ENCODE assay signal across 22 mouse cellular contexts in genomic region chr7:94431470-94431869, GRCm38 (mm10).
DNase-seq lines count a peak whose midpoint lies in the region; ATAC-seq and TF ChIP-seq lines count a peak whose summit lies in the region.
"Had no signal": no experiment of that assay in that cellular context is flagged by ENCODE, and none has a peak within 500 bp of the region (broad histone marks: within the 10 kb centered on the region; RNA-seq: fewer than 3 reads in every experiment).

No protein-coding gene starts in this region.

- H3K27me3 ChIP-seq in forebrain, embryonic 11.5 days (ENCODE audit: control insufficient read depth, insufficient read depth, low read length) = no peaks in the 10 kb centered on the region
- no peaks in the 10 kb centered on the region for H3K27me3 ChIP-seq in forebrain, embryonic 12.5 days
- H3K27me3 ChIP-seq in forebrain, embryonic 14.5 days (replicated peaks; ENCODE audit: control insufficient read depth, insufficient read depth, low read length) = no peaks in the 10 kb centered on the region
- no peaks in the 10 kb centered on the region for H3K27me3 ChIP-seq in forebrain, embryonic 10.5 days (ENCODE audit: poor library complexity, severe bottlenecking)
- H3K27me3 ChIP-seq in forebrain, embryonic 16.5 days (replicated peaks; ENCODE audit: control insufficient read depth, insufficient read depth, low read length) = no peaks in the 10 kb centered on the region
- H3K27me3 ChIP-seq: CH12.LX; embryonic facial prominence, embryonic 12.5 days had no signal

- 0 out of 2 replicates have a peak, but pooled peaks have one; percentile 18 for ATAC-seq in forebrain, embryonic 11.5 days (replicated peaks; ENCODE audit: low FRiP score)
- ATAC-seq in forebrain, embryonic 12.5 days (ENCODE audit: low FRiP score) = no peak; the same call in 1 of the 2 replicates
- ATAC-seq in forebrain, embryonic 14.5 days = peak; percentile 46; the same call in 1 of the 2 replicates
- ATAC-seq in forebrain, embryonic 16.5 days = peak; percentile 55; the same call in 1 of the 2 replicates
- ATAC-seq: CD4-positive, CD25-positive, alpha-beta regulatory T cell, adult 4 months had no signal

- H3K36me3 ChIP-seq in forebrain, embryonic 11.5 days (ENCODE audit: control insufficient read depth, insufficient read depth, low read length) = no peaks in the 10 kb centered on the region
- no peaks in the 10 kb centered on the region for H3K36me3 ChIP-seq in forebrain, embryonic 12.5 days (replicated peaks)
- no peaks in the 10 kb centered on the region for H3K36me3 ChIP-seq in forebrain, embryonic 14.5 days (ENCODE audit: control insufficient read depth, insufficient read depth, low read length)
- no peaks in the 10 kb centered on the region for H3K36me3 ChIP-seq in forebrain, embryonic 10.5 days (replicated peaks)
- H3K36me3 ChIP-seq in forebrain, embryonic 16.5 days (ENCODE audit: control insufficient read depth, insufficient read depth) = no peaks in the 10 kb centered on the region
- H3K36me3 ChIP-seq: embryonic facial prominence, embryonic 10.5 days; embryonic facial prominence, embryonic 12.5 days; G1E had no signal

- TF ChIP-seq CTCF in lung, adult 2 months (IDR thresholded peaks at IDR 0.05; ENCODE audit: insufficient read depth, low read length) = no peak

- no peak overlapping the region for H3K4me3 ChIP-seq in forebrain, embryonic 11.5 days (ENCODE audit: low read depth, low read length)
- no peak overlapping the region for H3K4me3 ChIP-seq in forebrain, embryonic 12.5 days (replicated peaks)
- H3K4me3 ChIP-seq in forebrain, embryonic 14.5 days (ENCODE audit: low read depth, low read length) = no peak overlapping the region
- no peak overlapping the region for H3K4me3 ChIP-seq in forebrain, embryonic 10.5 days
- H3K4me3 ChIP-seq in forebrain, embryonic 16.5 days (replicated peaks; ENCODE audit: low read length) = no peak overlapping the region
- H3K4me3 ChIP-seq in lung, adult 2 months (replicated peaks; ENCODE audit: extremely low read depth, low read depth, low read length) = no peak overlapping the region
- H3K4me3 ChIP-seq: embryonic facial prominence, embryonic 10.5 days; embryonic facial prominence, embryonic 12.5 days had no signal

- no peaks in the 10 kb centered on the region for H3K9me3 ChIP-seq in forebrain, embryonic 11.5 days (ENCODE audit: control insufficient read depth, low read length)
- H3K9me3 ChIP-seq in forebrain, embryonic 12.5 days = no peaks in the 10 kb centered on the region
- H3K9me3 ChIP-seq in forebrain, embryonic 14.5 days (replicated peaks; ENCODE audit: control insufficient read depth, low read length) = no peaks in the 10 kb centered on the region
- H3K9me3 ChIP-seq in forebrain, embryonic 10.5 days = no peaks in the 10 kb centered on the region
- no peaks in the 10 kb centered on the region for H3K9me3 ChIP-seq in forebrain, embryonic 16.5 days (ENCODE audit: control insufficient read depth, low read length)
- H3K9me3 ChIP-seq: embryonic facial prominence, embryonic 10.5 days; embryonic facial prominence, embryonic 12.5 days; G1E had no signal

- H3K4me1 ChIP-seq in forebrain, embryonic 11.5 days (replicated peaks; ENCODE audit: control insufficient read depth, insufficient read depth, low read length) = no peaks in the 10 kb centered on the region
- no peaks in the 10 kb centered on the region for H3K4me1 ChIP-seq in forebrain, embryonic 12.5 days
- H3K4me1 ChIP-seq in forebrain, embryonic 14.5 days (ENCODE audit: control insufficient read depth, insufficient read depth, low read length) = no peaks in the 10 kb centered on the region
- H3K4me1 ChIP-seq in forebrain, embryonic 10.5 days = no peaks in the 10 kb centered on the region
- no peaks in the 10 kb centered on the region for H3K4me1 ChIP-seq in forebrain, embryonic 16.5 days (replicated peaks; ENCODE audit: control insufficient read depth, insufficient read depth, low read length)
- H3K4me1 ChIP-seq in lung, adult 2 months (ENCODE audit: control insufficient read depth, insufficient read depth, low read length) = no peaks in the 10 kb centered on the region
- H3K4me1 ChIP-seq: embryonic facial prominence, embryonic 10.5 days; embryonic facial prominence, embryonic 12.5 days had no signal

- TF ChIP-seq POLR2A in lung, adult 2 months (IDR thresholded peaks at IDR 0.05; ENCODE audit: borderline replicate concordance, extremely low read depth, low read depth, low read length) = no peak

- no peak overlapping the region for H3K9ac ChIP-seq in forebrain, embryonic 11.5 days (ENCODE audit: low read length)
- no peak overlapping the region for H3K9ac ChIP-seq in forebrain, embryonic 12.5 days
- H3K9ac ChIP-seq in forebrain, embryonic 14.5 days (ENCODE audit: low read length) = no peak overlapping the region
- no peak overlapping the region for H3K9ac ChIP-seq in forebrain, embryonic 16.5 days (replicated peaks; ENCODE audit: low read depth, low read length)
- H3K9ac ChIP-seq: embryonic facial prominence, embryonic 12.5 days had no signal

- no peak overlapping the region for H3K27ac ChIP-seq in forebrain, embryonic 11.5 days (ENCODE audit: low read depth, low read length)
- no peak overlapping the region for H3K27ac ChIP-seq in forebrain, embryonic 12.5 days
- no peak overlapping the region for H3K27ac ChIP-seq in forebrain, embryonic 14.5 days (ENCODE audit: low read depth, low read length)
- H3K27ac ChIP-seq in forebrain, embryonic 10.5 days = no peak overlapping the region
- H3K27ac ChIP-seq in forebrain, embryonic 16.5 days (ENCODE audit: low read length) = no peak overlapping the region
- H3K27ac ChIP-seq: embryonic facial prominence, embryonic 10.5 days; embryonic facial prominence, embryonic 12.5 days had no signal

- no peak for DNase-seq in forebrain, embryonic 11.5 days (ENCODE audit: low spot score)
- peak; percentile 56 for DNase-seq in forebrain, embryonic 14.5 days (ENCODE audit: low spot score)
- DNase-seq in forebrain, embryonic 10.5 days (ENCODE audit: extremely low spot score, low spot score) = no peak
- DNase-seq in Muller cell, postnatal 12 days (ENCODE audit: inconsistent ontology term) = peak; percentile 83
- no peak for DNase-seq in right cerebral cortex, postnatal 36 days (ENCODE audit: low spot score in 2 of 2)
- DNase-seq in lung, adult 2 months = no peak
- DNase-seq: adrenal gland, adult 2 months; adrenal gland, postnatal 10 days; adrenal gland, postnatal 25 days; B cell, adult 2 months; cerebellum, adult 11-12 months; cerebellum, adult 2 months; cerebellum, adult 9-10 months; cerebellum, postnatal 10 days; cerebellum, postnatal 25 days had no signal

- H3K4me2 ChIP-seq in forebrain, embryonic 11.5 days (ENCODE audit: low read depth, low read length, severe bottlenecking) = no peak overlapping the region
- no peak overlapping the region for H3K4me2 ChIP-seq in forebrain, embryonic 12.5 days
- H3K4me2 ChIP-seq in forebrain, embryonic 14.5 days (ENCODE audit: low read length) = no peak overlapping the region
- no peak overlapping the region for H3K4me2 ChIP-seq in forebrain, embryonic 16.5 days (ENCODE audit: low read length)
- H3K4me2 ChIP-seq: embryonic facial prominence, embryonic 12.5 days had no signal

Comparison
In these comparisons a context has a peak if more than half of its experiments do, and no peak if none do; other contexts are left out.
1. DNase-seq: peak in forebrain, embryonic 14.5 days (single experiment) and Muller cell, postnatal 12 days (single experiment); none in forebrain, embryonic 11.5 days (single experiment), forebrain, embryonic 10.5 days (single experiment), right cerebral cortex, postnatal 36 days (0 of 2) and lung, adult 2 months (single experiment).